Mouse (Mus musculus) liver, embryonic 13.5 days (tissue): ENCODE data around the gene Ctla4. TPM values are rescaled to one million over a fixed set of nuclear protein-coding genes. Genes with fewer than 3 reads are reported as not detected.

Experiments
- ATAC-seq: fragments of 200-750 bp; cut with Nextera tagmentation; 2 replicates; pipeline ENCODE4 v1.8.0; 2017; ENCODE audit warnings: low read depth, mild to moderate bottlenecking, moderate number of reproducible peaks, moderate library complexity
- DNase-seq: peaks from one replicate; pipeline ENCODE4 v3.0.0; 2022
- H3K27ac ChIP-seq: fragments of 300-500 bp; sonication (generic); 2 replicates; pipeline ENCODE4 v1.5.1; 2015; ENCODE audit warnings: moderate library complexity, mild to moderate bottlenecking, inconsistent platforms
- H3K27me3 ChIP-seq: fragments of 300-500 bp; sonication (generic); 2 replicates; pipeline ENCODE4 v1.6.1; 2015; ENCODE audit warnings: mild to moderate bottlenecking, inconsistent platforms
- H3K36me3 ChIP-seq: fragments of 300-500 bp; sonication (generic); 2 replicates; pipeline ENCODE4 v1.6.1; 2015; ENCODE audit warnings: mild to moderate bottlenecking, inconsistent platforms
- H3K4me1 ChIP-seq: fragments of 300-500 bp; sonication (generic); replicated peaks from 2 replicates; pipeline ENCODE4 v1.6.1; 2015; ENCODE audit warnings: inconsistent platforms
- H3K4me2 ChIP-seq: fragments of 300-500 bp; sonication (generic); 2 replicates; pipeline ENCODE4 v1.6.1; 2015; ENCODE audit warnings: inconsistent platforms, mild to moderate bottlenecking, moderate library complexity
- H3K4me3 ChIP-seq: fragments of 300-500 bp; sonication (generic); replicated peaks from 2 replicates; pipeline ENCODE4 v1.5.1; 2015; ENCODE audit warnings: mild to moderate bottlenecking, inconsistent platforms
- H3K9ac ChIP-seq: fragments of 300-500 bp; sonication (generic); 2 replicates; pipeline ENCODE4 v1.6.1; 2015; ENCODE audit warnings: mild to moderate bottlenecking, inconsistent platforms
- H3K9me3 ChIP-seq: fragments of 300-500 bp; sonication (generic); replicated peaks from 2 replicates; pipeline ENCODE4 v1.6.1; 2016; ENCODE audit warnings: inconsistent platforms
- WGBS: fragments of 180-500 bp; shearing (Covaris S2); methylation state at CpG from one replicate; pipeline ENCODE4 v1.1.7; 2015; ENCODE audit not compliant: insufficient replicate concordance; 5-methylcytosine and 5-hydroxymethylcytosine counted together
- polyA plus RNA-seq: library from polyadenylated mRNA; unstranded; fragments of >200 nt; fragmentation: Nextera tagmentation; extraction: Ambion mirVana; gene quantifications from 2 replicates; pipeline ENCODE4 v1.2.1, GENCODE M21; 2015

Gene Ctla4
- polyA plus RNA-seq = not detected in 2 replicates

- Histone ChIP-seq H3K27ac (no peak within 1 kb of the TSS), H3K27me3 (no peaks in the 10 kb centered on the region), H3K4me1 (no peaks in the 10 kb centered on the region), H3K4me3 (no peak within 1 kb of the TSS), H3K4me2 (no peak within 1 kb of the TSS), H3K36me3 (no peaks in the 10 kb centered on the region), H3K9me3 (no peaks in the 10 kb centered on the region), H3K9ac (no peak within 1 kb of the TSS)
- 69% methylated on average over 7 of the region's 7 CpGs for WGBS
- DNase-seq (no peak), ATAC-seq (no peak)
Measured at GRCm38 (mm10) chr1:60886981-60887380, at the start of gene Ctla4. Ctla4 (plus strand) TSS chr1:60887000.

DNA sequence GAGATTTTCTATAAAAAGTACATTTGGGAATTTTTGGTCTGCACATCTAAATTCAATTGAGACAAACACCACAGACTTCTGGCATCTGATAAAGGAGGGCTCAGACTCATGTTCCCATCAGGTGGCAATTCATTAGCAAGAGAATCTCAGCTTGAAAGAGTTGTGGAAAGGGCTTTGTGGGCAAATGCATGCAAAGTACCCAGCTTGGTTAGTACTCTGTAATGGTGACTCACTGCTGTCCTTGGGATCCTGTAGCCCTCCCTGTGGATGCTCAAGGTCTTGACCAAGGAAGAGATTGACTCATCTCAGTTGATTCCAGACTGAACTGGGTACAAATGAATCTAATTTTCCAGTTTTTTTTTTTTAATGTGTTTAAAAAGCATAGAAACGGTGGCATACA, 47.6 kb upstream of the Ctla4 start:
- ATAC-seq (no peak), DNase-seq (no peak)
- Histone ChIP-seq H3K4me2 (no peak overlapping the region), H3K9me3 (no peaks in the 10 kb centered on the region), H3K36me3 (no peaks in the 10 kb centered on the region), H3K27ac (no peak overlapping the region), H3K4me3 (no peak overlapping the region), H3K4me1 (no peaks in the 10 kb centered on the region), H3K9ac (no peak overlapping the region), H3K27me3 (no peaks in the 10 kb centered on the region)
- WGBS = 41% methylated on average over 1 of the region's 1 CpGs

DNA sequence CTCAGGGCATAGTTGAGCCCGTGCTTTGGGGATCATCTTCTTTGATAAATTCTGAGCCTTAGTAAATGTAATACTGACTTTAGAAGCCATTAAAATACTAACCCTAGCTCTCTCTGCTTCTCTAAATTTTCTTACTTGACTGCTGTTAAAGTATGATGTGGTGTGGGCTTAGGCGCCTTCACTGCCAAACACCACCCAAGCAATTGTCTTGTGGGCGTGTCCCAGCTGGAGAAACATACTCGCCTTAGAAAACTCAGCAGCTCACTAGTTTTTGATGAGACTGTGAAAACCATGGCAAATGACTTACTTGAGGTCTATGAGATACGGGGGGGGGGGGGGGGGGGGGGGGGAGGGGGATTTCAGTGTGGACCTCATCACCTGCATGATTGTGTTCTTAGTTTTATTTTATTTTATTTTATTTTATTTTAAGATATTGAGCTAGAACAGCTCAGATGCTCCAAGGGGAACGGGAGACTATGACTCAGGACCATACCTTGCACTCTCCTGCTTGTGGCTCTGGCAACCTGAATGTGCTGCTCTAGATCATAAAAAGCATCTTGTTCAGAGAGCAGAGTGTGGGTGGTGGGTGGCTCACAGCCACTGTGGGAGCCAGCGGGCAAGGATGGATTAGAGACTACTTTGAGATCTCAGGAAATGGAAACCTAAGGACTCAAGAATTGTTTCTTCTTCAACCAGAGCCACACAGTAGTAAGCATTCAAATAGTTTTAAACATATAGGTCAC, 41.3 kb upstream of the Ctla4 start:
- DNase-seq (no peak), ATAC-seq (no peak)
- no peaks in the 10 kb centered on the region for H3K27me3 ChIP-seq
- H3K9ac ChIP-seq = no peak overlapping the region
- H3K9me3 ChIP-seq = no peaks in the 10 kb centered on the region
- no peaks in the 10 kb centered on the region for H3K4me1 ChIP-seq
- no peaks in the 10 kb centered on the region for H3K36me3 ChIP-seq
- no peak overlapping the region for H3K4me3 ChIP-seq
- H3K27ac ChIP-seq = no peak overlapping the region
- 72% methylated on average over 6 of the region's 7 CpGs for WGBS
- no peak overlapping the region for H3K4me2 ChIP-seq

GRCm38 (mm10) chr1:60846616-60847275, 40.1 kb upstream of the Ctla4 start:
- DNase-seq = no peak
- Histone ChIP-seq H3K9ac (no peak overlapping the region), H3K27ac (no peak overlapping the region), H3K27me3 (no peaks in the 10 kb centered on the region), H3K4me1 (no peaks in the 10 kb centered on the region), H3K4me2 (no peak overlapping the region), H3K36me3 (no peaks in the 10 kb centered on the region), H3K4me3 (no peak overlapping the region), H3K9me3 (no peaks in the 10 kb centered on the region)
- WGBS = 60% methylated on average over 4 of the region's 4 CpGs
- no peak for ATAC-seq

- Histone ChIP-seq H3K9me3 (no peaks in the 10 kb centered on the region), H3K4me3 (no peak overlapping the region), H3K27ac (no peak overlapping the region), H3K27me3 (no peaks in the 10 kb centered on the region), H3K4me2 (no peak overlapping the region), H3K9ac (no peak overlapping the region), H3K36me3 (no peaks in the 10 kb centered on the region), H3K4me1 (peaks cover 15% of the 10 kb centered on the region)
- WGBS = 46% methylated on average over 2 of the region's 2 CpGs
- ATAC-seq = no peak
- DNase-seq = no peak
Measured at GRCm38 (mm10) chr1:60849112-60849511, 37.7 kb upstream of the Ctla4 start.

- H3K9ac ChIP-seq = no peak overlapping the region
- H3K36me3 ChIP-seq = no peaks in the 10 kb centered on the region
- no peak overlapping the region for H3K4me3 ChIP-seq
- H3K27ac ChIP-seq = no peak overlapping the region
- DNase-seq = no peak
- no peak for ATAC-seq
- no peaks in the 10 kb centered on the region for H3K9me3 ChIP-seq
- 65% methylated on average over 4 of the region's 4 CpGs for WGBS
- no peaks in the 10 kb centered on the region for H3K27me3 ChIP-seq
- no peak overlapping the region for H3K4me2 ChIP-seq
- H3K4me1 ChIP-seq = peaks cover 15% of the 10 kb centered on the region
Measured at GRCm38 (mm10) chr1:60849816-60850215, 37.0 kb upstream of the Ctla4 start.

- no peaks in the 10 kb centered on the region for H3K9me3 ChIP-seq
- no peak overlapping the region for H3K4me2 ChIP-seq
- H3K36me3 ChIP-seq = no peaks in the 10 kb centered on the region
- H3K4me1 ChIP-seq = peaks cover 15% of the 10 kb centered on the region
- ATAC-seq = no peak
- DNase-seq = no peak
- no peak overlapping the region for H3K27ac ChIP-seq
- H3K9ac ChIP-seq = no peak overlapping the region
- H3K27me3 ChIP-seq = no peaks in the 10 kb centered on the region
- 66% methylated on average over 8 of the region's 8 CpGs for WGBS
- H3K4me3 ChIP-seq = no peak overlapping the region
Measured at GRCm38 (mm10) chr1:60851041-60851781, 35.6 kb upstream of the Ctla4 start.

DNA sequence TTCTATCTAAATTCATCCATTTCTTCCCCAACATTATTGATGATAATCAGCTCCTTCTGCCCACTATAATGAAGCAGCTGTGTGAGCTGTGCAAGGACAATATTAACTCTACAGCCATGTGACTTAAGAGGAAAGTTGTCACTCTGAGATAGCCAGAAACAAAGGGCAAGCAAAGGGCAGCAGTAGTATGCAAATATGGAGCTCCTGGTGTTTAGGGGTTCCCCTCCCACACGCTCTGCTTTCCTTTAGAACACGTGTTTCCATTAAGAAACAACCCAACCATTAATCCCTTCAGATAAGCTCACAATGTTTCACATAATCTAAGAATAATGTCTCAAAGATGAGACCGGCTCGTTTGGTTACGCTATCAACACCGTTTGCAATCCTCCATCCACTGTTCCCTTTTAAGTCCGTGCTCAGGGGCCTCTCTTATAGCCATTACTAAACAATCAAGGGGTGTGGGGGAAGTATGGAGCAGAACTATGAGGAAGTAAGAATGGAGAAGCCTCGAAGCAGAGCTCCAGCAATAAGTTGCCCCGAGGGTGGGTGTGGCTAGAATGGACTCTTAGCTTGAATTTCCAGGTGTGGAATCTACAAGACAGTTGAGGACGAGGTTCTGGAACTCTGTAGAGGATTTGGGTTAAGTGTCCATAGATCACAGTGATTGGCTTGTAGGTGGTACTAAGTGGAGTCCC, 34.6 kb upstream of the Ctla4 start:
- WGBS = 28% methylated on average over 10 of the region's 10 CpGs
- Histone ChIP-seq H3K36me3 (no peaks in the 10 kb centered on the region), H3K9ac (no peak overlapping the region), H3K9me3 (no peaks in the 10 kb centered on the region), H3K27me3 (no peaks in the 10 kb centered on the region), H3K4me3 (no peak overlapping the region), H3K4me1 (peaks cover 15% of the 10 kb centered on the region), H3K27ac (no peak overlapping the region), H3K4me2 (no peak overlapping the region)
- DNase-seq (no peak), ATAC-seq (no peak)

DNA sequence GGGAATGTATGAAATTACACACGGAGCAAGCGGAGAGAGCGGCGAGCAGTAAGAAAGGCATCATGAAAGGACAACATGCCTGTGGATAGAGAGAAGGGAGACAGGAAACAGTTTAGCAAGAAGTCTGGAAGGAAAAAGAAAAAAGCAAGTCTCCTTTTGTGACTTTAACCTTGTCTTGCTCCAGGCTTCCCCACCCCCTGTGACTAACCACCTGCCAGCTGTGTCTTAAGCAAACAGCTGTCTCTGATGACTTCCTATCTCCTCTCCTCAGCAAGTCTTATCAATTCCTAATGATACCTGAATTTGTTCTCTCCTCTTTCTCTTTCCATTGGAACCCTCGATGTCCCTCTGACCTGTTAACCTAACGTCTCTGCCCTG, 34.0 kb upstream of the Ctla4 start:
- Histone ChIP-seq H3K27me3 (no peaks in the 10 kb centered on the region), H3K9ac (no peak overlapping the region), H3K27ac (no peak overlapping the region), H3K36me3 (no peaks in the 10 kb centered on the region), H3K4me1 (peaks cover 15% of the 10 kb centered on the region), H3K9me3 (no peaks in the 10 kb centered on the region), H3K4me2 (no peak overlapping the region), H3K4me3 (no peak overlapping the region)
- DNase-seq (no peak), ATAC-seq (no peak)
- 67% methylated on average over 6 of the region's 6 CpGs for WGBS

DNA sequence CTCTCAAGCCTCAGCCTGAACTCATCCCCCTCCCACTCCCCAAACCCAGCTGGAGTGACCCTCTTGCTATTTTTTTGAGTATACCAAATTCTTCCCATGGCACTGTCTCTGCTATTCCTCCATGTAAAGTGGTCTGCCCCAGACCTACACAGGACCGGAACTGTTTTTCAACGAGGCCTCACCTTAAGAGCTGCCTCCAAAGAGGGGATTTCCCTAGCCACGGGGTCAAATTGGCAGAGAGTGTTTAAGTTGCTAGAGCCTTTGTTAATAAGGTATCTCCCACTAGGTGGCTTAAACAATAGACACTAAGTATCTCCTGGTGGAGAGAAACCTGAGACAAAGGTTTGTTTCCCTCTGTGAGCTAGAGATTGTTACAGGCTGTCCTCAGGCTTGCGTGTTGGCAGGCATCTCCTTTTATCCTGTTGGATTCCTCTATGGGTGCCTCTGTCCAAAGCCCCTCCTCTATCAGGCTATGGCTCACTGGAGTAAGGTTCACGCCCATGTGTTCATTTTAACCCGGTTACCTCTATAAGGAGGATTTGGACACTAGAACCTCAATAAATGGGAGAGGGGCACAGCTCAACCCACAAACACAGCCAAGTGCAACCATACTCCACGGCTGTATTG, 33.4 kb upstream of the Ctla4 start:
- no peaks in the 10 kb centered on the region for H3K27me3 ChIP-seq
- ATAC-seq = no peak
- H3K27ac ChIP-seq = no peak overlapping the region
- WGBS = 50% methylated on average over 7 of the region's 7 CpGs
- no peak overlapping the region for H3K9ac ChIP-seq
- H3K4me2 ChIP-seq = no peak overlapping the region
- H3K4me3 ChIP-seq = no peak overlapping the region
- no peaks in the 10 kb centered on the region for H3K9me3 ChIP-seq
- no peak for DNase-seq
- H3K4me1 ChIP-seq = peaks cover 15% of the 10 kb centered on the region
- H3K36me3 ChIP-seq = no peaks in the 10 kb centered on the region

GRCm38 (mm10) chr1:60853991-60854390, 32.8 kb upstream of the Ctla4 start:
- 66% methylated on average over 5 of the region's 5 CpGs for WGBS
- Histone ChIP-seq H3K27me3 (no peaks in the 10 kb centered on the region), H3K4me2 (no peak overlapping the region), H3K4me1 (peaks cover 15% of the 10 kb centered on the region), H3K36me3 (no peaks in the 10 kb centered on the region), H3K9ac (no peak overlapping the region), H3K4me3 (no peak overlapping the region), H3K9me3 (no peaks in the 10 kb centered on the region), H3K27ac (no peak overlapping the region)
- DNase-seq (no peak), ATAC-seq (no peak)
